Mouse (Mus musculus): ENCODE measurements at regions not wholly inside any gene's neighbourhood (a gene's known extent, or its start where the extent isn't known, plus 50 kb on each side); places are given as distances from the start of the nearest gene placed in this dataset.

GRCm38 (mm10) chr2:105611014-105611413, 57.7 kb upstream of the Pax6 start:
- TF ChIP-seq CTCF (IDR thresholded peaks at IDR 0.05; ENCODE audit: low read depth) (no peak), EP300 (IDR thresholded peaks at IDR 0.05; ENCODE audit: low read depth) (no peak)

All from heart, postnatal 0 days (tissue).